Mouse (Mus musculus) kidney, adult 9 months (tissue): Measurements from ENCODE around the gene Tut4.

ENCODE experiments used
- DNase-seq: peaks from one replicate; pipeline ENCODE4 v3.0.0; 2022

The Tut4 gene

GRCm38 (mm10) chr4:108459231-108460155 is at the start of gene Tut4:
Gene Tut4, plus strand, starts transcription at chr4:108459426.
- DNase-seq, result peak; percentile 70

- DNase-seq, result no peak
These were observed 34.6 kb upstream of the Tut4 start for GRCm38 (mm10) chr4:108424587-108424986.

GRCm38 (mm10) chr4:108427719-108428340 is 31.4 kb upstream of the Tut4 start:
- no peak for DNase-seq

GRCm38 (mm10) chr4:108428341-108428721 is 30.9 kb upstream of the Tut4 start:
- DNase-seq, result no peak

GRCm38 (mm10) chr4:108430656-108431560 is 28.3 kb upstream of the Tut4 start:
- peak; percentile 8 for DNase-seq

GRCm38 (mm10) chr4:108431561-108431936 is 27.7 kb upstream of the Tut4 start:
- DNase-seq, result no peak

- DNase-seq, result no peak
These were observed 25.9 kb upstream of the Tut4 start for GRCm38 (mm10) chr4:108433341-108433740.

GRCm38 (mm10) chr4:108434221-108434620 is 25.0 kb upstream of the Tut4 start:
- DNase-seq, result no peak

GRCm38 (mm10) chr4:108434781-108435180 is 24.4 kb upstream of the Tut4 start:
- DNase-seq, result no peak

- no peak for DNase-seq
These were observed 23.6 kb upstream of the Tut4 start for GRCm38 (mm10) chr4:108435646-108436045.

GRCm38 (mm10) chr4:108436225-108436624 is 23.0 kb upstream of the Tut4 start:
- no peak for DNase-seq

GRCm38 (mm10) chr4:108438082-108438840 is 21.0 kb upstream of the Tut4 start:
- peak; percentile 66 for DNase-seq

- no peak for DNase-seq
These were observed 11.1 kb upstream of the Tut4 start for GRCm38 (mm10) chr4:108448091-108448490.

- peak; percentile 63 for DNase-seq
These were observed 3.2 kb upstream of the Tut4 start for GRCm38 (mm10) chr4:108456028-108456427.

- no peak for DNase-seq
These were observed 955 bp upstream of the Tut4 start for GRCm38 (mm10) chr4:108458201-108458741.

- DNase-seq, result peak; percentile 60
These were observed 1.1 kb downstream of the Tut4 start for GRCm38 (mm10) chr4:108460156-108460923.

- DNase-seq, result no peak
These were observed 2.2 kb downstream of the Tut4 start for GRCm38 (mm10) chr4:108461262-108461903.

- no peak for DNase-seq
These were observed 14.4 kb downstream of the Tut4 start for GRCm38 (mm10) chr4:108473586-108473985.

GRCm38 (mm10) chr4:108482776-108483175 is 23.6 kb downstream of the Tut4 start:
- no peak for DNase-seq

GRCm38 (mm10) chr4:108484230-108484629 is 25.0 kb downstream of the Tut4 start:
- DNase-seq, result no peak

GRCm38 (mm10) chr4:108503023-108503422 is 43.8 kb downstream of the Tut4 start:
- no peak for DNase-seq
